Mouse (Mus musculus) spleen, adult 2 months (tissue): ENCODE measurements around the gene Rchy1.

Source experiments
- CTCF ChIP-seq: fragments of 200-500 bp; IDR thresholded peaks from 2 replicates; pipeline ENCODE4 v1.5.1; 2011; ENCODE audit warnings: mild to moderate bottlenecking, inconsistent platforms; ENCODE audit not compliant: insufficient read depth, insufficient read length, insufficient replicate concordance; ENCODE audit errors: extremely low read depth
- POLR2A ChIP-seq: fragments of 200-500 bp; IDR thresholded peaks from 2 replicates; pipeline ENCODE4 v1.6.1; 2011; ENCODE audit warnings: low read depth, low read length, inconsistent platforms

GRCm38 (mm10) chr5:91913231-91913630 is 49.6 kb downstream of the Rchy1 start:
- TF ChIP-seq CTCF (no peak), POLR2A (no peak)
